Mouse (Mus musculus) liver, embryonic 15.5 days (tissue): ENCODE data around the gene Pam16. TPM values are rescaled to one million over a fixed set of nuclear protein-coding genes. Genes with fewer than 3 reads are reported as not detected.

Experiments used
- ATAC-seq: fragments of 200-750 bp; cut with Nextera tagmentation; 2 replicates; pipeline ENCODE4 v1.8.0; 2017; ENCODE audit warnings: moderate number of reproducible peaks, mild to moderate bottlenecking, moderate library complexity; ENCODE audit not compliant: insufficient read depth
- H3K27ac ChIP-seq: fragments of 300-500 bp; sonication (generic); replicated peaks from 2 replicates; pipeline ENCODE4 v1.5.1; 2015; ENCODE audit warnings: mild to moderate bottlenecking, inconsistent platforms
- H3K27me3 ChIP-seq: fragments of 300-500 bp; sonication (generic); 2 replicates; pipeline ENCODE4 v1.6.1; 2015; ENCODE audit warnings: mild to moderate bottlenecking, inconsistent platforms
- H3K36me3 ChIP-seq: fragments of 300-500 bp; sonication (generic); replicated peaks from 2 replicates; pipeline ENCODE4 v1.6.1; 2015; ENCODE audit warnings: moderate library complexity, mild to moderate bottlenecking, inconsistent platforms
- H3K4me1 ChIP-seq: fragments of 300-500 bp; sonication (generic); replicated peaks from 2 replicates; pipeline ENCODE4 v1.6.1; 2015; ENCODE audit warnings: inconsistent platforms
- H3K4me2 ChIP-seq: fragments of 300-500 bp; sonication (generic); 2 replicates; pipeline ENCODE4 v1.6.1; 2015; ENCODE audit warnings: moderate library complexity, mild to moderate bottlenecking, inconsistent platforms
- H3K4me3 ChIP-seq: fragments of 300-500 bp; sonication (generic); replicated peaks from 2 replicates; pipeline ENCODE4 v1.5.1; 2015; ENCODE audit warnings: mild to moderate bottlenecking, inconsistent platforms
- H3K9ac ChIP-seq: fragments of 300-500 bp; sonication (generic); 2 replicates; pipeline ENCODE4 v1.6.1; 2015; ENCODE audit warnings: moderate library complexity, mild to moderate bottlenecking, inconsistent platforms
- H3K9me3 ChIP-seq: fragments of 300-500 bp; sonication (generic); replicated peaks from 2 replicates; pipeline ENCODE4 v1.6.1; 2016; ENCODE audit warnings: inconsistent platforms
- WGBS: fragments of 180-500 bp; shearing (Covaris S2); methylation state at CpG from one replicate; pipeline ENCODE4 v1.1.7; 2015; ENCODE audit warnings: mixed read lengths; ENCODE audit not compliant: insufficient replicate concordance; 5-methylcytosine and 5-hydroxymethylcytosine counted together
- polyA plus RNA-seq: library from polyadenylated mRNA; unstranded; fragments of >200 nt; fragmentation: Nextera tagmentation; extraction: Ambion mirVana; gene quantifications from 2 replicates; pipeline ENCODE4 v1.2.1, GENCODE M21; 2015

The Pam16 gene
- polyA plus RNA-seq, 1 experiment from 2014 or later = 53.2 TPM

GRCm38 (mm10) chr16:4645867-4646266 is 21.1 kb upstream of the Pam16 start:
- no peak overlapping the region for H3K9ac ChIP-seq
- no peak overlapping the region for H3K4me2 ChIP-seq
- no peaks in the 10 kb centered on the region for H3K27me3 ChIP-seq
- peaks cover 13% of the 10 kb centered on the region for H3K4me1 ChIP-seq
- no peak overlapping the region for H3K4me3 ChIP-seq
- H3K36me3 ChIP-seq = peaks cover 29% of the 10 kb centered on the region
- WGBS = 66% methylated on average over 4 of the region's 4 CpGs
- no peak for ATAC-seq
- H3K9me3 ChIP-seq = no peaks in the 10 kb centered on the region
- H3K27ac ChIP-seq = no peak overlapping the region

- Histone ChIP-seq H3K9me3 (no peaks in the 10 kb centered on the region), H3K4me3 (no peak overlapping the region), H3K36me3 (peaks cover 14% of the 10 kb centered on the region), H3K27ac (no peak overlapping the region), H3K9ac (no peak overlapping the region), H3K4me1 (peaks cover 30% of the 10 kb centered on the region), H3K27me3 (no peaks in the 10 kb centered on the region), H3K4me2 (no peak overlapping the region)
- no peak for ATAC-seq
- WGBS = 68% methylated on average over 11 of the region's 11 CpGs
Observed at GRCm38 (mm10) chr16:4643670-4644419, 19.1 kb upstream of the Pam16 start.

- H3K27ac ChIP-seq = no peak overlapping the region
- ATAC-seq = no peak
- H3K36me3 ChIP-seq = peaks cover 14% of the 10 kb centered on the region
- WGBS = 87% methylated on average over 6 of the region's 6 CpGs
- H3K4me2 ChIP-seq = no peak overlapping the region
- no peak overlapping the region for H3K9ac ChIP-seq
- H3K27me3 ChIP-seq = no peaks in the 10 kb centered on the region
- no peaks in the 10 kb centered on the region for H3K9me3 ChIP-seq
- no peak overlapping the region for H3K4me3 ChIP-seq
- peaks cover 30% of the 10 kb centered on the region for H3K4me1 ChIP-seq
Observed at GRCm38 (mm10) chr16:4642937-4643336, 18.1 kb upstream of the Pam16 start.

GRCm38 (mm10) chr16:4642190-4642589 is 17.4 kb upstream of the Pam16 start:
- H3K4me3 ChIP-seq = no peak overlapping the region
- no peak for ATAC-seq
- H3K9ac ChIP-seq = no peak overlapping the region
- peak overlapping the region; percentile 29; the same call in 1 of the 2 replicates for H3K27ac ChIP-seq
- no peaks in the 10 kb centered on the region for H3K9me3 ChIP-seq
- H3K4me2 ChIP-seq = no peak overlapping the region; the same call in 1 of the 2 replicates
- 70% methylated on average over 13 of the region's 13 CpGs for WGBS
- H3K4me1 ChIP-seq = peaks cover 33% of the 10 kb centered on the region
- H3K36me3 ChIP-seq = peaks cover 20% of the 10 kb centered on the region
- no peaks in the 10 kb centered on the region for H3K27me3 ChIP-seq

- ATAC-seq = peak; percentile 11; the same call in 1 of the 2 replicates
- Histone ChIP-seq H3K36me3 (peaks cover 20% of the 10 kb centered on the region), H3K9ac (no peak overlapping the region), H3K4me2 (peak overlapping the region; percentile 94), H3K27me3 (no peaks in the 10 kb centered on the region), H3K9me3 (no peaks in the 10 kb centered on the region), H3K4me3 (peak overlapping the region; percentile 61; the same call in 1 of the 2 replicates), H3K27ac (peak overlapping the region; percentile 75), H3K4me1 (peaks cover 41% of the 10 kb centered on the region)
- 51% methylated on average over 3 of the region's 3 CpGs for WGBS
Observed at GRCm38 (mm10) chr16:4641119-4641838, 16.5 kb upstream of the Pam16 start.

GRCm38 (mm10) chr16:4640267-4641005 is 15.6 kb upstream of the Pam16 start:
- H3K9ac ChIP-seq = peak overlapping the region; percentile 54
- peak overlapping the region; percentile 61 for H3K4me3 ChIP-seq
- peaks cover 43% of the 10 kb centered on the region for H3K4me1 ChIP-seq
- 14% methylated on average over 17 of the region's 17 CpGs for WGBS
- H3K4me2 ChIP-seq = peak overlapping the region; percentile 94
- peaks cover 15% of the 10 kb centered on the region for H3K36me3 ChIP-seq
- H3K9me3 ChIP-seq = no peaks in the 10 kb centered on the region
- ATAC-seq = peak; percentile 36
- peak overlapping the region; percentile 75 for H3K27ac ChIP-seq
- H3K27me3 ChIP-seq = no peaks in the 10 kb centered on the region

- Histone ChIP-seq H3K4me2 (peak within 1 kb of the TSS; percentile 94), H3K27me3 (no peaks in the 10 kb centered on the region), H3K9me3 (no peaks in the 10 kb centered on the region), H3K9ac (peak within 1 kb of the TSS; percentile 54), H3K4me1 (peaks cover 43% of the 10 kb centered on the region), H3K4me3 (peak within 1 kb of the TSS; percentile 61), H3K36me3 (peaks cover 14% of the 10 kb centered on the region), H3K27ac (peak within 1 kb of the TSS; percentile 75)
- under 1% methylated on average over 22 of the region's 22 CpGs for WGBS
- ATAC-seq = peak; percentile 91
Observed at GRCm38 (mm10) chr16:4639831-4640237, 15.0 kb upstream of the Pam16 start, which contains the start of the genes Vasn and Dnaja3. Gene Vasn (plus strand): TSS chr16:4639941. Gene Dnaja3 (plus strand): TSS chr16:4639989.

GRCm38 (mm10) chr16:4638891-4639390 is 14.2 kb upstream of the Pam16 start:
- H3K4me3 ChIP-seq = no peak overlapping the region
- H3K36me3 ChIP-seq = peaks cover 19% of the 10 kb centered on the region
- peaks cover 43% of the 10 kb centered on the region for H3K4me1 ChIP-seq
- no peaks in the 10 kb centered on the region for H3K9me3 ChIP-seq
- no peak overlapping the region for H3K27ac ChIP-seq
- no peaks in the 10 kb centered on the region for H3K27me3 ChIP-seq
- H3K4me2 ChIP-seq = 0 out of 2 replicates have a peak overlapping the region, but pooled peaks have one; percentile 94
- no peak overlapping the region for H3K9ac ChIP-seq
- 65% methylated on average over 3 of the region's 3 CpGs for WGBS
- no peak for ATAC-seq

- peaks cover 29% of the 10 kb centered on the region for H3K4me1 ChIP-seq
- H3K36me3 ChIP-seq = peaks cover 32% of the 10 kb centered on the region; the same call in 1 of the 2 replicates
- no peaks in the 10 kb centered on the region for H3K27me3 ChIP-seq
- H3K4me3 ChIP-seq = no peak overlapping the region
- WGBS = 74% methylated on average over 4 of the region's 4 CpGs
- ATAC-seq = no peak
- no peaks in the 10 kb centered on the region for H3K9me3 ChIP-seq
- H3K9ac ChIP-seq = no peak overlapping the region
- H3K27ac ChIP-seq = no peak overlapping the region
- H3K4me2 ChIP-seq = no peak overlapping the region
Observed at GRCm38 (mm10) chr16:4635760-4636159, 11.0 kb upstream of the Pam16 start.

GRCm38 (mm10) chr16:4634681-4635080 is 9.9 kb upstream of the Pam16 start:
- Histone ChIP-seq H3K27me3 (no peaks in the 10 kb centered on the region), H3K9me3 (no peaks in the 10 kb centered on the region), H3K4me2 (no peak overlapping the region), H3K9ac (no peak overlapping the region), H3K27ac (no peak overlapping the region), H3K36me3 (peaks cover 32% of the 10 kb centered on the region; the same call in 1 of the 2 replicates), H3K4me1 (peaks cover 19% of the 10 kb centered on the region), H3K4me3 (no peak overlapping the region)
- 69% methylated on average over 9 of the region's 9 CpGs for WGBS
- ATAC-seq = no peak
